Mouse (Mus musculus) kidney, embryonic 14.5 days (tissue): ENCODE data around the gene Tmem120b. TPM values are rescaled to one million over a fixed set of nuclear protein-coding genes. Genes with fewer than 3 reads are reported as not detected.
A peak's percentile ranks its signal among the peaks of the same experiment; 100 is the strongest.

ENCODE experiments used
- ATAC-seq: fragments of 200-750 bp; cut with Nextera tagmentation; 2 replicates; pipeline ENCODE4 v1.8.0; 2017; ENCODE audit warnings: moderate number of reproducible peaks, mild to moderate bottlenecking, moderate TSS enrichment, moderate library complexity; ENCODE audit not compliant: low FRiP score, low TSS enrichment
- H3K27ac ChIP-seq: fragments of 300-500 bp; sonication (generic); 2 replicates; pipeline ENCODE4 v1.5.1; 2014; ENCODE audit warnings: low read depth, mild to moderate bottlenecking, low read length, moderate library complexity, mixed read lengths
- H3K27me3 ChIP-seq: fragments of 300-500 bp; sonication (generic); 2 replicates; pipeline ENCODE4 v1.6.1; 2014; ENCODE audit warnings: mild to moderate bottlenecking, low read length; ENCODE audit not compliant: control insufficient read depth, insufficient read depth
- H3K36me3 ChIP-seq: fragments of 300-500 bp; sonication (generic); 2 replicates; pipeline ENCODE4 v1.6.1; 2014; ENCODE audit warnings: low read length, mixed read lengths; ENCODE audit not compliant: control insufficient read depth, insufficient read depth
- H3K4me1 ChIP-seq: fragments of 300-500 bp; sonication (generic); 2 replicates; pipeline ENCODE4 v1.6.1; 2014; ENCODE audit warnings: low read length, mixed read lengths; ENCODE audit not compliant: control insufficient read depth, insufficient read depth
- H3K4me2 ChIP-seq: fragments of 300-500 bp; sonication (generic); replicated peaks from 2 replicates; pipeline ENCODE4 v1.6.1; 2014; ENCODE audit warnings: low read depth, mild to moderate bottlenecking, low read length
- H3K4me3 ChIP-seq: fragments of 300-500 bp; sonication (generic); 2 replicates; pipeline ENCODE4 v1.5.1; 2014; ENCODE audit warnings: mild to moderate bottlenecking, low read length
- H3K9ac ChIP-seq: fragments of 300-500 bp; sonication (generic); 2 replicates; pipeline ENCODE4 v1.6.1; 2014; ENCODE audit warnings: low read depth, mild to moderate bottlenecking, low read length, moderate library complexity
- H3K9me3 ChIP-seq: fragments of 300-500 bp; sonication (generic); 2 replicates; pipeline ENCODE4 v1.6.1; 2016; ENCODE audit warnings: low read length; ENCODE audit not compliant: control insufficient read depth
- WGBS: fragments of 180-500 bp; shearing (Covaris S2); extraction: QIAGEN DNeasy Blood & Tissue Kit; methylation state at CpG from one replicate; pipeline ENCODE4 v1.1.7; 2014; 5-methylcytosine and 5-hydroxymethylcytosine counted together
- polyA plus RNA-seq: library from polyadenylated mRNA; unstranded; fragments of >200 nt; fragmentation: Nextera tagmentation; extraction: Ambion mirVana; gene quantifications from 2 replicates; pipeline ENCODE4 v1.2.1, GENCODE M21; 2014

Gene Tmem120b
- polyA plus RNA-seq, 1 experiment from 2014 or later, result 12.0 TPM

GRCm38 (mm10) chr5:123150641-123151040, 82.4 kb downstream of the Tmem120b start:
- H3K4me2 ChIP-seq, result peak overlapping the region; percentile 47
- H3K36me3 ChIP-seq, result peaks cover 82% of the 10 kb centered on the region
- peak overlapping the region; percentile 24; the same call in 1 of the 2 replicates for H3K9ac ChIP-seq
- WGBS, result 30% methylated on average over 7 of the region's 7 CpGs
- H3K27me3 ChIP-seq, result no peaks in the 10 kb centered on the region
- H3K4me1 ChIP-seq, result peaks cover 33% of the 10 kb centered on the region
- no peaks in the 10 kb centered on the region for H3K9me3 ChIP-seq
- peak overlapping the region; percentile 33 for H3K4me3 ChIP-seq
- no peak for ATAC-seq
- no peak overlapping the region; the same call in 1 of the 2 replicates for H3K27ac ChIP-seq

DNA sequence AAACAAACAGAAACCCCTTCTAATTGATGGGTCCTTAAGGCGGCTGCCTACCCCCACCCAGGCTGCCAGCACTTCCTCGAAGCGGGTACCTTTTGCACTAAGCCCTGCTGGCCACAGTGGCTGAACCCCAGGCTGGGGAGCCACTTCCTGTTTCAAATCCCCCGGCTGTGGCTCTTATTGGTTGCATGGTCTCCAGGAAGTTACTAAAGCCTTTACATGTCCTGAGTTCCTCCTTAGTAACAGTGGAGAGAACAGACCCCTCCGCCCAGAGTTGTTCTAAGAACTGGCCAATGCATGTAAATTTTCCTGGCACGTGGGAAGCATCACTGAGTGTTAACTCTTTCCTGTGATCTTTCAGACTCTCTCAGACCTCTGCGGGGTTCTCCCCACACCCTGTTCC, 82.9 kb downstream of the Tmem120b start:
- Histone ChIP-seq H3K9ac (peak overlapping the region; percentile 24; the same call in 1 of the 2 replicates), H3K4me3 (no peak overlapping the region), H3K27ac (no peak overlapping the region; the same call in 1 of the 2 replicates), H3K9me3 (no peaks in the 10 kb centered on the region), H3K27me3 (no peaks in the 10 kb centered on the region), H3K4me2 (peak overlapping the region; percentile 47), H3K36me3 (peaks cover 78% of the 10 kb centered on the region), H3K4me1 (peaks cover 33% of the 10 kb centered on the region)
- 18% methylated on average over 7 of the region's 7 CpGs for WGBS
- no peak; the same call in 1 of the 2 replicates for ATAC-seq

DNA sequence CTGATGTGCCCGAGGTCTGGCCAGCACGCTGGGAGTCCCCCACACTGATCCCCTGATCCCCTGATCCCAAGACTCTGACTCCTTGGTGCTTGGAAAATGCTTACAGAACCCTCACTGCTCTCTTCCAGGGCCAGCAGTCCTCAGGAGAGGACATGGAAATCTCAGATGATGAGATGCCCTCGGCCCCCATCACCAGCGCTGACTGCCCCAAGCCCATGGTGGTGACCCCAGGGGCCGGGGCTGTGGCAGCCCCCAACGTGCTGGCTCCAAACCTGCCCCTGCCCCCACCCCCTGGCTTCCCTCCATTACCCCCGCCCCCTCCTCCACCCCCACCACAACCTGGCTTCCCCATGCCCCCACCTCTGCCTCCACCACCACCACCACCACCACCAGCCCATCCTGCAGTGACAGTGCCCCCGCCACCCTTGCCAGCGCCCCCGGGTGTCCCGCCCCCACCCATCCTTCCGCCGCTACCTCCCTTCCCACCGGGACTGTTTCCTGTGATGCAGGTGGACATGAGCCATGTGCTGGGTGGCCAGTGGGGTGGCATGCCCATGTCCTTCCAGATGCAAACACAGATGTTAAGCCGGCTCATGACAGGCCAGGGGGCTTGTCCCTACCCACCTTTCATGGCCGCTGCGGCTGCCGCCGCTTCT, 83.6 kb downstream of the Tmem120b start:
- ATAC-seq, result no peak
- WGBS, result 90% methylated on average over 19 of the region's 19 CpGs
- no peaks in the 10 kb centered on the region for H3K27me3 ChIP-seq
- peaks cover 77% of the 10 kb centered on the region for H3K36me3 ChIP-seq
- no peak overlapping the region for H3K4me3 ChIP-seq
- H3K9ac ChIP-seq, result no peak overlapping the region
- no peaks in the 10 kb centered on the region for H3K9me3 ChIP-seq
- peaks cover 33% of the 10 kb centered on the region for H3K4me1 ChIP-seq
- no peak overlapping the region for H3K4me2 ChIP-seq
- H3K27ac ChIP-seq, result no peak overlapping the region

- Histone ChIP-seq H3K4me2 (no peak overlapping the region), H3K27me3 (no peaks in the 10 kb centered on the region), H3K4me3 (no peak overlapping the region), H3K9me3 (no peaks in the 10 kb centered on the region), H3K9ac (no peak overlapping the region), H3K27ac (no peak overlapping the region), H3K36me3 (peaks cover 77% of the 10 kb centered on the region), H3K4me1 (peaks cover 33% of the 10 kb centered on the region)
- 81% methylated on average over 1 of the region's 1 CpGs for WGBS
- no peak for ATAC-seq
Observed at GRCm38 (mm10) chr5:123152901-123153300, 84.7 kb downstream of the Tmem120b start.

DNA sequence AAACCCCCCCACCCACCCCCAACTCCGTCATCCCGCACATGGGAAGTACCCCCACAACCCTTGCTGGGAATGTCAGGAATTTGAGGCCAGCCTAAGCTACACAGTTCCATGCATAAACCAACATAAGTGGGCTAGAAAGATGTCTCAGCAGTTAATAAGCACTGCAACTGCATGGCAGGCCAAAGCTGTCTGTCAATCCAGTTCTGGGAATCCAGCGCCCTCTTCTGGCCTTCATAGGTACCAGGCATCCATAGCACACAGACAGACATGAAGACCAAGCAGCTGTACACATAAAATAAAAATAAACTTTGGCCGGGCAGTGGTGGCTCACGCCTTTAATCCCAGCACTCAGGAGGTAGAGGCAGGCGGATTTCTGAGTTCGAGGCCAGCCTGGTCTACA, 87.2 kb downstream of the Tmem120b start:
- ATAC-seq, result no peak
- H3K4me1 ChIP-seq, result peaks cover 12% of the 10 kb centered on the region
- H3K36me3 ChIP-seq, result peaks cover 82% of the 10 kb centered on the region
- WGBS, result 57% methylated on average over 7 of the region's 7 CpGs
- no peak overlapping the region for H3K9ac ChIP-seq
- no peak overlapping the region for H3K27ac ChIP-seq
- H3K4me3 ChIP-seq, result no peak overlapping the region
- H3K27me3 ChIP-seq, result no peaks in the 10 kb centered on the region
- H3K4me2 ChIP-seq, result no peak overlapping the region
- H3K9me3 ChIP-seq, result no peaks in the 10 kb centered on the region

DNA sequence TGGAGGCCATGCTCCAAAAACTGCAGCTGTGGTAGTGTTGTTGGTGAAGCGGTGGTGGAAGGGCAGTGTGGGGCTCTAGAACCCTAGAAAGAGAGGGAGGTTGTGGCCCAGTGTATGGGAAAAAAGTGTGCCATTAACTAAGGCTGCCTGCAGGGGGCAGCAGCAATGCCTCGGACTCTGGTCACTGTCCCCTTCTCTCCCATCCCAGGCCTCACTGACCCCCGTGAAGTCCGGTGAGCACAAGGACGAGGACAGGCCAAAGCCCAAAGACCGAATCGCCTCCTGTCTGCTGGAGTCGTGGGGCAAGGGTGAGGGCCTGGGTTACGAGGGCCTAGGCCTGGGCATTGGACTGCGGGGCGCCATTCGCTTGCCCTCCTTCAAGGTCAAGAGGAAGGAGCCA, 88.5 kb downstream of the Tmem120b start:
- H3K4me3 ChIP-seq, result no peak overlapping the region
- no peak for ATAC-seq
- no peak overlapping the region for H3K27ac ChIP-seq
- H3K4me1 ChIP-seq, result peaks cover under 1% of the 10 kb centered on the region; the same call in 1 of the 2 replicates
- H3K9ac ChIP-seq, result no peak overlapping the region
- no peaks in the 10 kb centered on the region for H3K27me3 ChIP-seq
- H3K36me3 ChIP-seq, result peaks cover 88% of the 10 kb centered on the region
- WGBS, result 87% methylated on average over 12 of the region's 12 CpGs
- no peaks in the 10 kb centered on the region for H3K9me3 ChIP-seq
- no peak overlapping the region for H3K4me2 ChIP-seq

- peaks cover 87% of the 10 kb centered on the region for H3K36me3 ChIP-seq
- H3K9me3 ChIP-seq, result no peaks in the 10 kb centered on the region
- no peaks in the 10 kb centered on the region for H3K4me1 ChIP-seq
- H3K4me2 ChIP-seq, result no peak overlapping the region
- H3K9ac ChIP-seq, result no peak overlapping the region
- 85% methylated on average over 4 of the region's 4 CpGs for WGBS
- no peak for ATAC-seq
- no peak overlapping the region for H3K27ac ChIP-seq
- H3K4me3 ChIP-seq, result no peak overlapping the region
- no peaks in the 10 kb centered on the region for H3K27me3 ChIP-seq
Observed at GRCm38 (mm10) chr5:123157972-123158371, 89.8 kb downstream of the Tmem120b start.

GRCm38 (mm10) chr5:123159446-123159845, 91.2 kb downstream of the Tmem120b start:
- no peak overlapping the region for H3K4me3 ChIP-seq
- no peak overlapping the region for H3K9ac ChIP-seq
- peaks cover 89% of the 10 kb centered on the region for H3K36me3 ChIP-seq
- H3K27ac ChIP-seq, result no peak overlapping the region
- no peaks in the 10 kb centered on the region for H3K27me3 ChIP-seq
- 93% methylated on average over 4 of the region's 4 CpGs for WGBS
- H3K4me2 ChIP-seq, result no peak overlapping the region
- no peak for ATAC-seq
- H3K4me1 ChIP-seq, result no peaks in the 10 kb centered on the region
- no peaks in the 10 kb centered on the region for H3K9me3 ChIP-seq

DNA sequence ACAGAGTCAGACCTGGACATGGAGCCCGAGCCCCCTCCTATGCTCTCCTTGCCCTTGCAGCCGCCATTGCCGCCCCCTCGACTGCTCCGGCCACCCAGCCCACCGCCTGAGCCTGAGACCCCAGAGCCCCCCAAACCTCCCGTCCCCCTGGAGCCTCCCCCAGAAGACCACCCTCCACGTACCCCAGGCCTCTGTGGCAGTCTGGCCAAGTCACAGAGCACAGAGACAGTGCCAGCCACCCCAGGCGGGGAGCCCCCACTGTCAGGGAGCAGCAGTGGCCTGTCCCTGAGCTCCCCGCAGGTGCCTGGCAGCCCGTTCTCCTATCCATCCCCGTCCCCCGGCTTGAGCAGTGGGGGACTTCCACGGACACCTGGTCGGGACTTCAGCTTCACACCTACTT, 91.7 kb downstream of the Tmem120b start:
- H3K4me1 ChIP-seq, result no peaks in the 10 kb centered on the region
- H3K27me3 ChIP-seq, result no peaks in the 10 kb centered on the region
- no peak overlapping the region for H3K4me2 ChIP-seq
- no peak overlapping the region for H3K27ac ChIP-seq
- peaks cover 88% of the 10 kb centered on the region for H3K36me3 ChIP-seq
- H3K9me3 ChIP-seq, result no peaks in the 10 kb centered on the region
- no peak overlapping the region for H3K9ac ChIP-seq
- H3K4me3 ChIP-seq, result no peak overlapping the region
- 98% methylated on average over 15 of the region's 15 CpGs for WGBS
- no peak for ATAC-seq
